Mouse (Mus musculus) frontal cortex, postnatal 14 days (tissue): ENCODE measurements around the gene Nosip.

Experiments
- DNase-seq, 2 experiments: peaks; one replicate each; pipeline ENCODE4 v3.0.0; 2022; ENCODE audit warnings: low spot score in 2 of 2

Nosip gene

DNA sequence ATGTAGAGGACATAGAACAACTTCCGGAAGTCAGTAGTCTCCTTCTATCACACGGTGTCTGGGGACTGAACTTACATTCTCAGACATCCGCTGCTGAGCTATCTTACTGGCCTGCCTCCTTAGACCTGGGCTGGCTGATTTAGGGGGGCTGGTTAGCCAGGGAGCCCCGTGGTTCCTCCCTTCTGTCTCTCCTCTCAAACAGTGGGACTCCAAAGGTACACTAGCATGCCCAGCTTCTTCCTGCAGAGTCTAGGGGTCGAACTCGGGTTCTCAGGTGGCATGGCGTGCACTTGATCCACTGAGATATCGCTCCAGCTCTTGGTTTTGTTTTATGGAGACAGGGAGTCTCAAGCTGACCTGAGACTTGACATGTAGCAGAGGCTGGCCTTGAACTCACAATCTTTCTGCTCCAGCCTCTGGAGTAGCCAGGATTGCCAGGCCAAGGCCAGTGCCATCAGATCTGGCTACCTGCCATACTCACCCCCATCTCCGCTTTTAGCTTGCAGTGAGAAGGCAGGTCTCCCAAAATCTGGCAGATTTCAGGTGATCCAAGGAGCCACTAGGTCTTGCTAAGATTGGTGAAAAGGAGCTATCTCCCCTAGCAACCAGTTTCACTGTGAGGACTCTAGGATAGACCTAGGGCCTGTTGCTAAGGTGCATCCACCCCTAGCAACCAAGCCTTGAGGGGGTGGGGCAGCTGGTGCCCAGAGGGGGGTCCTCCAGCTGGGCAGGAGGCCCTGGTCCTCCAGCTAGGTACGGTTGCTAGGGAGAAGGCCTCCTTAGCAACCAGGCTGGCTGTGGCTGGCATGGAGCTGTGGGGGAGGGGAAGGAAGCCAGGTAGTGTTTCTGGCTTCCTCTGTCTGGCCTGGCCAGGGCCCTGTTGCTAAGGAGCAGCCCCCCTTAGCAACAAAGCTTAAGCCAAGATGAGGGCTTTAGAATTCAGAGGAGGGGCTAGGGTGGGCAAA, 3.3 kb upstream of the Nosip start:
- no peak for DNase-seq

DNA sequence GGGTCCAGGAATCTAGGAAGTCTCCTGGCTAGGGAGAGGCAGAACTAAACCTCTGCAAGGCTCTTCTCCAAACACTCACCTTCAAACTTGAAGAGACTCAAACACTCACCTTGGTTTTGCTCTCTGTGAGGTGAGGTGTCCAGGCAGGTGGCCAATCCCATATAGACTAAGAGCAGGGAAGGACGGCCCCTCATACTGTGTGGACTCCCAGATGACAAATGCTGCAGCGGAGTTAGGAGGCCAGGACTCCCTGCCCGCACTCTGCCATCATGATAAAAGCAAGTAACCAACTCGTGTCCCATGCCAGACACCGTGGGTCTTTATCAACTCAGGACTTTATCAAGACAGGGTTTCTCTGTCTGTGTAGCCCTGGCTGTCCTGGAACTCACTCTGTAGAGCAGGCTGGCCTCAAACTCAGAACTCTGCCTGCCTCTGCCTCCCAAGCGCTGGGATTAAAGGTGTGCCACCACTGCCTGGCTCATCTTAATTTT, 1.6 kb upstream of the Nosip start:
- DNase-seq: no peak

DNA sequence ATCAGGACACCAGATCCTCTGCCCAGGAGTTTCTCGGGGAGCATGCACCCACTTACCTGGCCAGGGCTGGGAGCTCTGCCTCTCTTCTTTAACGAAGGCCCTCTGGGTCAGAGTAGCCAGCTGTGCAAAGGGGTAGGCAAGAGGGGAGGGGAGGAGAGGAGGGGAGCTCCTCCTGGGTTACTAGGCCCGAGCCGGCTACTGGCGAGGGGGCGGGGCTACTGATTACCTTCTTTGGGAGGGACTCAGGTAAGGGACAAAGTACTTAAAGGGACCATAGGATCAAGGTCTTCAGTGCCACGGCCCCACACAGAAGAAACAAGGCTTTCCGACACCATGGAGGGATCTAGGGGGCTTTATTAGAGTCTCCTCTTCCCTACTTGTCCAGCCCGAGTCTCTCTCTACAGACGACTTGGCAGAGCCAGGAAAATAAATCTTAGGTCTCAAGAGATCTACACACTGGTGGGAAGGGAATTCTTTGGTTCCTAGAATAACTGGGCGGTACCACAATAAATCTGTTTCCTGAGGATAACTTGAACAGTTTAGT, 625 bp upstream of the Nosip start:
- DNase-seq: no peak

DNA sequence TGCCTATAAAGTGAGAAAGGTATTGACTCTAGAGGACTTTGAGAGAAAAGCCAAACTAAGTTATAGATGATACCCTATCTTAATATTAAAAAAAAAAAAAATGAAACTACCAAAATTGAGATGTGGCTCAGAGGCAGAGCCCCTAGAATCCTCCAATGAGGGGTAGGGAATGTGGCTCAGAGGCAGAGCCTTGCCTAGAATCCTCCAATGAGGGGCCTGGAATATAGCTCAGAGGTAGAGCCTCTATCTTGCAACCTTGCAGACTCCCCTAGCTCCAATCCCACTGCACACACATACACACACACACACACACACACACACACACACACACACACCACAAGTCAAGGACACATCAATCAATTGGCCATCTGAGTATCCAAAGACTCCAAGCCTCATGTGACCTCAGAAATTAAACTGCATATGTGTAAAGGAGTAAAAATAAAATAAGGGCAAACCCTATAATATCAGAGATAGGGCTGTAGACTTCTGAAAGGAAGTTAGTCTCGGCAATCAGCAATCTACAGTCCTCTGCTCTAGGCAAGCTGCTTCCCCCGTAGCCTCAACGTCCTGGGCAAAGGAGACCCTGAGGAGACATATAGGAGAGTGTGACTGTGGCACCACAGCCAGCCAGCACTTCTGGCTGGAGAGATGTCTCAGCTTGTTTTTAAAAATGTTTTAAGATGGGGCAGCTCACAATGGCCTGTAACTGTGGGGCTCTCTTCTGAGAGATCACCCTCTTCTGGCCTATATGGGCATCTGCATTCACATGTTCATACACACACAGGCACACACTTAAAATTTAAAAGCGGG, 5.2 kb downstream of the Nosip start:
- no peak for DNase-seq

DNA sequence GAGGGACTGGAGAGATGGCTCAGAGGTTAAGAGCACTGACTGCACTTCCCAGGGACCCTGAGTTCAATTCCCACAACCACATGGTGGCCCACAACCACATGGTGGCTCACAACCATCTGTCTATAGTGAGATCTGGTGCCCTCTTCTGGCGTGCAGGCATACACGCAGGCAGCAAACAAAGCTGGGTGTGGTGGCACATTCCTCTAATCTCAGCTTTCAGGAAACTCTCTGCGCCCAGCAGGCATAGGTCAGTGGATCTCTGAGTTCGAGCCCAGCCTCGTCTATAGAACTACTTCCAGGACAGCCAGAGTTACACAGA, 5.7 kb downstream of the Nosip start:
- no peak for DNase-seq

DNA sequence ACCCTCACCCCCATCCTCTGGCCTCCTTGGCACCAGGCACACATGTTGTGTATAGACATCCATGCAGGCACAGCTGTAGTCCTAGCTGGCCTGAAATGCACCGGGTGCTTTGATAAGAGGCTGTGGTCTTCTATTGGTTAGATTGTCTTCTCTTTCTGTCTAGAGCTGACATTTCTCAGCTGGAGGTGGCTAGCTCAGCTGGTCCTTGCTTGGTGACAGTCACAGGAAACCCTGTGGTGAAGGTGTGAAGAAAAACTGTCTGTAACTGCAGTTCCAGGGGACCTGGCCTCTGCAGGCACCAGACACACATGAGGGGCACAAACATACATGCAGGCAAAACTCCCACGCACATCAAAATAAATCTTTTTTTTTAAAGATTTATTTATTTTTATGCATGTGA, 7.4 kb downstream of the Nosip start:
- no peak for DNase-seq

DNA sequence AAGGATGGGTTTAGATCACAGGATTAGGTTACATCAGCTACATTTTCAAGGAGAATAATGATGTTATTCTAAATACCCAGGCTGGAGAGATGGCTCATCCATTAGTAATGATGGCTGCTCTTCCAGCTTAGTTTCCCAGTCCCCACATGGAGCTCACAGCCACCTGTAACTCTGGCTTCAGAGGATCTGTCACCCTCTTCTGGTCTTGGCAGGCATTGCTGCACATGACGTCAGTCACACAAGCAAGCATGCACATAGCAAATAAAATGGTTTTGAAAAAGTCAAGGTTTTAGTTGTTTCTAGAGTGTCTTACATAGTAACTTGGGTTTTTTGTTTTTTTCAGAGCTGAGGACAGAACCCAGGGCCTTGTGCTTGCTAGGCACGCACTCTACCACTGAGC, 10.0 kb downstream of the Nosip start:
- no peak for DNase-seq

DNA sequence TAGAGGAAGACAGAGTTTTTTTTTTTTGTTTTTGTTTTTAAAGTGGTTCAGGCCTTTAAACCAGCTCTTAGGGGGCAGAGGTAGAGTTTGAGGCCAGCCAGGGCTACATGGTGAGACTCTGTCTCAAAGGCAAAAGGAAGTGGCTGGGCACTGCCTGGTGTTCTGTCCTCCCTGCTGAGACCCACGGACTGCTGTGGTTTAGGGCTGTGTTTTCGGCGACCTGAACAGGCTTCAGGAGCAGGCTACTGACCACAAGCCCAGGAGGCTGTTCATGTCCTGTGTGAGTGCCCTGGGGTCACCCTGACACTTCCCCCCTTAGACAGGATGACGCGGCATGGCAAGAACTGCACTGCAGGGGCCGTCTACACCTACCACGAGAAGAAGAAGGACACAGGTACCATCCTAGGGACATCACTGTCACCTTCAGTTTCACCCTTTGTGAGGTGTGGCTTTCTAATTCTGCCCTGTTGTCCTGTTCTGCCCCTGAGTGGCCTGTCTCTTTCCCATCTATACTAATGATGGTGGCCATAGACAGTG, 11.0 kb downstream of the Nosip start:
- no peak for DNase-seq

DNA sequence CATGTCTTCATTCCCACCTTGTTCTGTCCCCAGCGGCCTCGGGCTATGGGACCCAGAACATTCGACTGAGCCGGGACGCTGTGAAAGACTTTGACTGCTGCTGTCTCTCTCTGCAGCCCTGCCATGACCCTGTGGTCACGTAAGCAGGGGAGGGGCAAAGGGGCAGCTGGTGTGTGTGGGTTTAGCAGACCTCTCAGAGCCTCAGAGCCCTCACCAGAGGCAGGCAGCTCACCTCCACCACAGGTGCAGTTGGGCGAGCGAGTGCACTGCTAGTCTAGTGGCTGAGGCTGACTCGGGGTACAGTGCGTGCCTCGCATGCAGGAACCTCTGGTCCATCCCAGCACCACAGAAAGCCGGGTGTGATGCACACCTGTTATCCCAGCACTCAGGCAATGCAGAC, 11.7 kb downstream of the Nosip start:
- no peak for DNase-seq

DNA sequence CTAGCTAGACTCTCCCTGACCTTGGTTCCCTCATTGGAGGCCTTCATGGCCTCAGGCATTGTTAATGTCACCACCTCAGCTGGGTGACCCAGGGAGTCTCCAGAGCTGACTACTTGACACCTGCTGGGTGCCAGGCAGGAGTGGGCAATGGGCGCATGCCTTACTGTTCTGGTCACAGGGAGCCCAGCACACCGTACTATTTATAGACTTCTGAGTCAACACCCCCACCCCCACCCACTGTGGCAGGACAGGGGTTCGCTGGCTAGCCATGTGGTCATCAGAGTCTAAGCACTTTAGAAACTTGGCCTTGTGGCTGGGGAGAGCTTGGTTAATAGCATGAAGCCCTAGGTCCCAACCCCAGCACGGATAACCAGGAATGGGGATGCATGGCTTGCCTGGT, 13.2 kb downstream of the Nosip start:
- no peak for DNase-seq

DNA sequence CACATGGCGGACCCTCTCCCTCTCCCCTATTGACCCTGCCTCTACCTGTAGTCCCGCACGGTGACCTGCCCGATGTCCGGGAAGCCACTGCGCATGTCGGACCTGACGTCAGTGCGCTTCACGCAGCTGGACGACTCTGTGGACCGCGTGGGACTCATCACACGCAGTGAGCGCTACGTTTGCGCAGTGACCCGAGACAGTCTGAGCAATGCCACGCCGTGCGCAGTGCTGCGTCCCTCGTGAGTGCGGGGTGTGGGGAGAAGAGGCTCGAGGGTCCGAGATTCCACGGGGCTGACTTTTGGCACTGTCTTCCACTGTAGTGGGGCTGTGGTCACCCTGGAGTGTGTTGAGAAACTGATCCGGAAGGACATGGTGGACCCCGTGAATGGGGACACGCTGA, 14.3 kb downstream of the Nosip start:
- DNase-seq: no peak

DNA sequence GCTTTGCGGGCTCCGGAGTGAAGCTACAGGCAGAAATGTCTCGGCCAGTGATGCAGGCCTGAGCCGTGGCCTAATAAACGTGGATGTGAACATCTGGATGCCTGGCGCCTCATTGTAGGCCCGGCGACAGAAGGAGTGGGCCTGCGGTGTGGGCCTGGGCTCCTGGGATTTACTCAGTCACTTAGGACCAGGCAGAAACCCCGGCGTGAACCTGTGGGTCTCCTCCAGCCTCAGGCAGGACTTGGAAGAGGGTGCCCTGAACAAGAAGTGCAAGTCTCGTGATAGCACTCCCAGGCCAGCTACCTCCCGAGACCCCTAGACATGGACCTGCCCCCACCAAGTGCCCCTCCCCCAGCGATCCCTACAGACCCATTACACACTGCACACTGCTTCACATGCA, 15.1 kb downstream of the Nosip start:
- no peak for DNase-seq

DNA sequence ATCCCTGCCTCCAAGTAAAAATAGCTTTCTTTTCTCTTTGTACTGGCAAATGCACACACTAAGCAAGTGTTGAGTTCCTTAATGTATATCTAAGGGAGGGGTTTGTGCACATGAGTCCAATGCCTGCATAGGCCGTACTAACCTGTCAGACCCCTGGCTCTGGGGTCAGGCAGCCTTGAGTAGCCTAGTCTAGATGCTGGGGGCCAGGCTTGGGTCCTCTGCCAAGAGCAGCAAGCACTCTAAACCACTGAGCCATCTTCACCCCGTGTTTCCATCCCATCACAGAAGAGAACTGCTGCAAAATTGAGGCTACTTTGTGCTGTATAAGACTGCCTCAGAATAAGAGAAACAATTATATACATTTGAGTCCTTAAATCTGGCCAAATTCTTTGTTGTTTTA, 15.6 kb downstream of the Nosip start:
- no peak for DNase-seq

DNA sequence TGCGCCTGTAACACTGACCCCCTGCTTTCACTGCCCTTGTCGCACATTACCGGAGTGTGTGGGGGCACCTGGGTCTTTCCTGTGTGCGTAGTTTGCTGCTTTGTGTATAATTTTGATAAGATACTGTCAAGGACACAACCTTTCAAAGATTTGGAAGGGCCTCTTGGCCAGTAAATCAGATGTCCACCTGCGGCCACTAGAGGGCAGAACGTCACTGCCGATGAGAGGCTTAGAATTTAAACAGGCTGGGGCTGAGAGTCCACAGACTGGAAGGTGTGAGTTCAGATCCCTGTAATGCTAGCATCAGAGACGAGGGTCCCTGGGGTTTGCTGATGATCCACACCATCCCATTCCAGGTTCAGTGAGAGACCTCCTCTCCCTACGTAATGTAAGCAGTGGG, 16.3 kb downstream of the Nosip start:
- DNase-seq: peak in 1 of 2 experiments; percentile 58

DNA sequence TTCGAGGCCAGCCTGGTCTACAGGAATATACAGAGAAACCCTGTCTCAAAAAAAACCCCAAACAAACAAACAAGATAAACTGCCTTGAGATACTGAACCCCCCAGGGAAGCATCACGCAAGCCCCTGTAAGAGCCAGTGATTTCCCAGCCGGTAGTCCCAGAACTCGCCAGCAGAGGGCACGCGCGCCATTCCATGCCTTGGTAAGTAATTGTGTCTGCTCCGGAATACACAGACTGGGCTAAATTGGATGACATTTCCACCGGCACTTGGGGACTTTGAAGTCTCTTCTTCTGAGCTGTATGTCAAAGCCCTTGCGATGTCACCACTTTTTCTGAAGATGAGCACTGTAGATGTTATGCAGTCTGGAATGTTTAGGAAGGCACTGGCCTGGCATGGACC, 17.6 kb downstream of the Nosip start:
- peak; percentile 82 to 92 for DNase-seq

DNA sequence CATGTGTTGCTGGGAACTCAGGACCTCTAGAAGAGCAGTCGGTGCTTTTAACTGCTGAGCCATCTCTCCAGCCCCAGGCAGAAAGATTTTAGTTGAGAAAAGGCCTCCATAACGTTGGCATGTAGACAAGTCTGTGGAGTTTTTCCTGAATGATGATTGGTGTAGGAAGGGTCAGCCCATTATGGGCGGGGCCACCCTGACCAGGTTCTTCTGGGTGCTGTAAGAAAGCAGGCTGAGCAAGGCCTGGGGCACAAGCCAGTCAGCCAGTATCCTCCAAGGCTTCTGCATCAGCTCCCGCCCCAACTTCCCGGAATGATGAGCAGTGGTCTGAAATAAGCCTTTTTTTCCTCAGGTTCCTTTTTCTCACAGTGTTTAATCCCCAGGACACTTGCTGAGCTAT, 18.8 kb downstream of the Nosip start:
- DNase-seq: no peak

DNA sequence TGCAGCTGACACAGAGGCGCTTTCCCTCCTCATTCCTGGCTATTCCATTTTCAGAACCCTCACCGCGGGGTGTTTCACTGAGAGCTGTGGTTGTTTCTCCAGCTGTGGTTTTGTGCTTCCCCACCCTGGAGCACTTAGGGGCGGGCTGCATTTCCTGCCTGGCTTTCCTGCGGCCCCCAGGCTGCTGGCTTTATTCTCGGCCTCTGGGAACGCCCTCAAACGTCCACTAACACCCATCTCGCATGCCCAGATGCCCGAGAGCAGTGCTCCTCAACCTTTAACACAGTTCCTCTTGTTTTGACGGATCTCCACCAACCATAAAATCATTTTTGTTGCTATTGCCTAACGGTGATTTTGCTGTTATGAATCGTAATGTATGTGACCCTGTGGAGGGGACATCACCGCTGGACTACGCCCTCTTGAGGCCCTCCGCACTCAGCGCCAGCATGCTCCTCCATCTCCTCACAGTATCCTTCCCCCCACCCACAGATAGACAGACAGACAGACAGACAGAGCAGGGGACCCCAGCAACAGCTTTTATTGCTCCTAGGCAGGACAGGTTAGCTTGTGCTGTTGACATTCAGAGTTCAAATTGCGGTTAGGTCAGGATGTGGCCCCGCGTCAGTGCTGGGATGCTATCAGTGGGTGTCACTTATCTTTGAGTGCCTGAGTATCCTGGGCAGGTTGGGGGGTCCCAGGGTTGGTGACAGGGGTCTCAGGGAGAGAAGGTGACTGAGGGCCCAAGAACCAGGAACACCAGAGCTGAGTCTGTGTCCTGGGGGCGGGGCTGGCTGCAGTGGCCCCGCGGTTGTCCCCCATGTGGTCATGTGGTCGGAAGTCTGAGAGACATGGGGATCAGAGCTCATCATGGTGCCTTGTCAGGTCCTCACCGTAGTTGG, 20.4 kb downstream of the Nosip start:
- DNase-seq: no peak

DNA sequence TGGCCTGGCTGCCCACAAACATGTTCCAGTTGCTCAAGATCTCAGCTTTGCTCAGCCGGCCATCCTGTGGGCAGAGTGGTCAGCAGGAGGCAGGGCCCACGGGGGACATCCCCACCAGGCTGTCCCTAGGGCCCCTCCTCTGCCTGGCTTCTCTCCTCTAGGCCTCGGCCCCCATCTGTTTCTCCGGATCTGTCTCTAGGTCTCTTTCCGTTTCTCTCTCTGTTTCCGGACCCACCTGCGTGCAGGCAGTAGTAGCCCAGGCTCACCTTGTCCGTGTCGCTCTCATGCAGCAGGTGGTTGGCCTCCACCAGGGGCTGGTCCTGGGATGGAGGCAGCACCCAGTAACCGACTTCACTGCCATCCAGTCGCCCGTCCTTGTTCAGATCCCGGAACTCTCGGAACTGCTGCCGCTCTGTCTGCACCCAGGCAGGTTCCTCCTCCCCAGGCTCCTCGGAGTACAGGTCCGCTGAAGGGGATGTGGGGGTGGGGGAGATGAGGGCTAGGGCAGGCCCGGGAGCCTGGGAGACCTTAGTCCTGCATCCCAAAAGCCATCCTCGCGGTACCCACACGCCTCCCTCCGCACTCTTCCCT, 21.2 kb downstream of the Nosip start:
- DNase-seq: no peak

DNA sequence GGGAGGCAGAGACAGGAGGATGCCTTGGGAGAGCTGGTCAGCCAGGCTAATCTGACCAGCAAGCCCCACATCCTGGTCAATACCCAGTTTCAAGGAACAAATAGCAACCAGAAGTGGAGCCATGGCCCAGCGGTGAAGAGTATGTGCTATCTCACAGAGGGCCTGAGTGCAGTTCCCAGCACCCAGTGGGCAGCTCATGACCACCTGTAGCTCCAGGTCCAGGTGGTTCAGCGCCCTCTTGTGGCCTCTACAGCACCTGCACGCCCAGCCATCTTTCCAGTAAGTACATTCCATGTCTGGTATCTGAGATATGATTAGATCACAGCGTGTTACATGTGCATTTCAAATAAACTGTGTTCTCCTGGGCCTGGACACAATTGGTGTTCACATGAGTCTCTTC, 23.9 kb downstream of the Nosip start:
- DNase-seq: no peak

DNA sequence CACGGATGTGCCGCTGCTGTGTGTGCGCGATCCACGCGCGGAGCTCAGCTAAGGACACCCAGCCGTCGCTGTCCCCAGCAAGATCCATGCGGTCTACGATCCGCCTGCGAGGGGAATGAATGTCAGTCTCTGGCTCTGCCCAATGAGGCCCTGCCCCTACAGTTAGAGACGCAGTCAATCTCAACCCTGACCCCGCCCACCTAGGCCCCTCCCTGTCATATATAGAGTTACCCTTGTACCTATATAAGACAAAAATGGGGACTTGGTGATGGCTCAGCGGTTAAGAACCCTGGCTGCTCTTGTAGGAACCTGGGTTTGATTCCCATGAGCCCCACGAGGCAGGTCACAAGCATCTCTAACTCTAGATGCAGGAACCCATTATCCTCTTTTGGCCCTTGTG, 26.4 kb downstream of the Nosip start:
- DNase-seq: no peak
